Mouse (Mus musculus): Measurements from ENCODE around the gene H2-Q10.
A peak's percentile ranks its signal among the peaks of the same experiment; 100 is the strongest.

The H2-Q10 gene

DNA sequence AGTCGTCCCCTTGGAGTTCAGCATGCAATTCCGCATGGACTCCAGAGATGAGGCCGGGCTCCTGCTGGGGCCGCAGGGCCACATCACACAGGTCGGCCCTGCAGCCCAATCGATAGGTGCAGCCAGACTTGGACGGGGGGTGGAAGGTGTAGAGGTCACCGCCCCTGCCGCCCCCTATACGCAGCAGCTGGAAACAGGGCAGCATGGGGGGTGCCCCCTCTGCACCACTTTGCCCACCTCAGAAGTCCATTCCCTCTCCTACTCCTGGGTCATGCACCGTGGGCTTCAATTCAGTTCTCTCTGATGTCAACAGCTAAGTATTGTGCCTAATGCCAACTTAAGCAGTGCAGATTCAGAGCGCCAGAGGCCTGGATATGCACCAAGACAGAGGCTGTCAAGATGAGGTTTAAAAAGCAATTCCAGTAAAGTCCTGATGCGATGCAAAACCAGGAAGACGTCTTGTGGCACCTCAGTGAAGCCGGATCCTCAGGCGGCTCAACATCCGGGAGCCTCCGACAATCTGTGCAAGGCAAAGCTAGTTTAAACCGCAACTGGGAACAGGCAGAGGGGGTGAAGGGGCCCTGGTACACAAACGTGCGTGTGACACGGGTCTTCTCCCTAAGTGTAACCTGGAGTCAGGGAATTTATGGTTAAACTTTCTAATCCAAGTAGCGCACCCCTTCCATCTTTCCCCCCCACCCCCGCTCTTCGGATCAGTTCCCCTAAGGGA is 46.2 kb downstream of the H2-Q10 start:
- peak; percentile 61 for DNase-seq (ENCODE audit: low read depth, low spot score)

DNA sequence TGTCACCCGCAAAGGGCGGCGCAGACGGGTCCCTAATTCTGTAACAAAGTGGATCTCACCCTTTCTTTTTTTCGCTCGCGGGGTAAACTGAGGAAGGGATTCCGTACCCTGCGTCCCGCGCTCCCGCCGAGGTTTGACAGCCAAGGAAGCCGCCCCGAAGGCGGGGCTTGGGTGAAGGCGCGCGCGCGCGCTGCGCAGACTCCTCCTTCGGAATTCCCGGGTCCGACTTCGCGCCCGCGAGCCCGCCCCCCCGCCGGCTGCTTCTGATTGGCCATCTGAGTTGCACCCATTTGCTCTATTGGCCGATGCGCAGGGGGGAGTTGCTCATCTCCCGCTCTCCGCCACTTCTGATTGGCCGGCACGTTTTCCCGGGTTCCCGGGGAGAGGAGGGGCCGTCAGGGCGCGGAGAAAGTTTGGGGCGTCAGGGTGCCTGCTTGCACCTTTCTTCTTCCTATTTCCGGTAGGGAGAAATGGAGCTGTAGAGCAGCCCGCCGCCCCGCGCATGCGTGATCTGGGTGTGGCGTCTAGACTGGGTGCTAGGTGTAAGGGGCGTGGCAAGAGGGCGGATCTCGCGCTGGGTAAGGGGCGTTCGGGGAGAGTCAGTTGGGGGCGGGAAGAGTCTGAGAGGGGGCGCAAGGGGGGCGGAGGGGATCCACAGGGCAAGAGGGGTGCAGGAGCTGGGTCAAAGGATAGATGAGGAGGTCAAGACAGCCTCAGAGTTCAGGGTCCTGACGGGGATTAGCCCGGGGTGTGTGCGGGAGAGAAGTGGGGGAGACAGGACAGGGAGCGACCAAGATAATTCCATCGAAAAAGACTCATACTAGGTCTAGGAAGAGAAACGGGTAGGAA is 47.0 kb downstream of the H2-Q10 start, which contains the start of the genes Tcf19 and Cchcr1:
Gene Tcf19 (minus strand): TSS at position 173 of the 849 bp plus-strand sequence.
Gene Cchcr1 (plus strand): TSS at position 449 of the 849 bp plus-strand sequence.
- DNase-seq (ENCODE audit: low read depth, low spot score) = peak; percentile 98

DNA sequence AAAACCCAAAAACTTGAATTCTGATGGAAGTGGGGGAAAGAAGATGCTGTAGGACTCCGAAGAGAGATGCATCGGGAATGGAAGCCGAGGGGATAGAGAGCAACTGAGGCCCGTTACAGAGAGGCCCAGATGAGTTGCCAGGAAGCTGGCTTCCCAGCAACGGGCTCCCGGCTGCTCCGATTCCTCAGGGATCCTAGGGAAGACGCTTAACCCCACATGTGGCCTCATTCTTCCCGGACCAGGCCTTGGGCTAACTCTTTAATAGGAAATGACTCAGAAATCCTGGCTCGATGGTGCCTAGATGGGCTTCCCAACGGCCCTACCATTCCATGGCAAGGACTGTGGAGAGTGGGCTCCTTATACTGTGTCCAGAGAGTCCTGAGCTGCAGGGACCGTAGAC is 47.6 kb downstream of the H2-Q10 start:
- DNase-seq (ENCODE audit: low read depth, low spot score) = no peak
